Mouse (Mus musculus) hindbrain, postnatal 0 days (tissue): ENCODE measurements around the gene Etfa. TPM values are rescaled to one million over a fixed set of nuclear protein-coding genes. Genes with fewer than 3 reads are reported as not detected.

Experiments
- ATAC-seq: fragments of 200-750 bp; cut with Nextera tagmentation; 2 replicates; pipeline ENCODE4 v1.8.0; 2017; ENCODE audit warnings: mild to moderate bottlenecking, moderate TSS enrichment, moderate library complexity
- DNase-seq: peaks from one replicate; pipeline ENCODE4 v3.0.0-alpha.2; 2015; ENCODE audit warnings: low spot score
- H3K27ac ChIP-seq: fragments of 300-500 bp; sonication (generic); 2 replicates; pipeline ENCODE4 v1.5.1; 2014; ENCODE audit warnings: mild to moderate bottlenecking
- H3K27me3 ChIP-seq: fragments of 300-500 bp; sonication (generic); 2 replicates; pipeline ENCODE4 v1.6.1; 2014; ENCODE audit warnings: low read length, mixed read lengths; ENCODE audit not compliant: insufficient read depth
- H3K36me3 ChIP-seq: fragments of 300-500 bp; sonication (generic); 2 replicates; pipeline ENCODE4 v1.6.1; 2014; ENCODE audit warnings: low read length, mixed read lengths; ENCODE audit not compliant: insufficient read depth
- H3K4me1 ChIP-seq: fragments of 300-500 bp; sonication (generic); 2 replicates; pipeline ENCODE4 v1.6.1; 2014; ENCODE audit warnings: antibody characterized with exemption, low read length, mixed read lengths; ENCODE audit not compliant: insufficient read depth
- H3K4me2 ChIP-seq: fragments of 300-500 bp; sonication (generic); 2 replicates; pipeline ENCODE4 v1.6.1; 2014; ENCODE audit warnings: low read depth, mild to moderate bottlenecking, low read length, moderate library complexity, mixed read lengths
- H3K4me3 ChIP-seq: fragments of 300-500 bp; sonication (generic); 2 replicates; pipeline ENCODE4 v1.5.1; 2014; ENCODE audit warnings: low read length
- H3K9ac ChIP-seq: fragments of 300-500 bp; sonication (generic); replicated peaks from 2 replicates; pipeline ENCODE4 v1.6.1; 2014; ENCODE audit warnings: mild to moderate bottlenecking, low read length, moderate library complexity, mixed read lengths
- H3K9me3 ChIP-seq: fragments of 300-500 bp; sonication (generic); 2 replicates; pipeline ENCODE4 v1.6.1; 2016; ENCODE audit warnings: low read length, mixed read lengths
- CTCF ChIP-seq: IDR thresholded peaks from 2 replicates; pipeline ENCODE4 v1.5.1; 2016; ENCODE audit warnings: antibody characterized with exemption, control low read depth, low read depth
- WGBS: fragments of 180-500 bp; shearing (Covaris S2); extraction: QIAGEN DNeasy Blood & Tissue Kit; methylation state at CpG from one replicate; pipeline ENCODE4 v1.1.7; 2014; 5-methylcytosine and 5-hydroxymethylcytosine counted together
- polyA plus RNA-seq: library from polyadenylated mRNA; unstranded; fragments of >200 nt; fragmentation: Nextera tagmentation; extraction: Ambion mirVana; gene quantifications from 2 replicates; pipeline ENCODE4 v1.2.1, GENCODE M21; 2015
- total RNA-seq: library from RNA; depleted of rRNA; stranded (reverse); fragments of >200 nt; gene quantifications from 2 replicates; pipeline ENCODE4 v1.2.3, GENCODE M21; 2014

The Etfa gene
- total and polyA plus RNA-seq, 2 experiments from 2014 or later, result 17.6 to 127 TPM

DNA sequence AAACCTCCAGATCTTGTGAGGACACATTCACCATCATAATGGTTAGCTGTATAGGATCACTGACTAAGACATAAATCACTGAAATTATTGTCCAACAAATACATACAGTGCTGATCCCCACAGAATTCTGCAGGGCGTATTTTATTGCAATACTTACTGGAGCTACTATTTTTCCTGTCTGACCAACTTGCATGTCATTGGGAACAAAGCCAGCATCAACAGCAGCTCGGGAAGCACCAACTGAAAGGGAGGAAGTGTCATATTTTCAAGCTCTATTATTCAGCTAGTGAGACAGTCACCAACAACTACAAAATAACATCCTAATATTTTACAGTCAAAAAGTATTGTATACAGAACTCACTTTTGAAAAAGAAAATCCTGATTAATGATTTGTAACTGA is 29.9 kb downstream of the Etfa start:
- no peaks in the 10 kb centered on the region for H3K27me3 ChIP-seq
- no peak for TF ChIP-seq CTCF
- 51% methylated on average over 2 of the region's 2 CpGs for WGBS
- DNase-seq, result peak; percentile 4
- no peaks in the 10 kb centered on the region for H3K36me3 ChIP-seq
- no peak overlapping the region for H3K27ac ChIP-seq
- H3K9ac ChIP-seq, result no peak overlapping the region
- H3K4me3 ChIP-seq, result no peak overlapping the region
- H3K4me2 ChIP-seq, result no peak overlapping the region
- no peak for ATAC-seq
- H3K4me1 ChIP-seq, result no peaks in the 10 kb centered on the region
- H3K9me3 ChIP-seq, result no peaks in the 10 kb centered on the region

DNA sequence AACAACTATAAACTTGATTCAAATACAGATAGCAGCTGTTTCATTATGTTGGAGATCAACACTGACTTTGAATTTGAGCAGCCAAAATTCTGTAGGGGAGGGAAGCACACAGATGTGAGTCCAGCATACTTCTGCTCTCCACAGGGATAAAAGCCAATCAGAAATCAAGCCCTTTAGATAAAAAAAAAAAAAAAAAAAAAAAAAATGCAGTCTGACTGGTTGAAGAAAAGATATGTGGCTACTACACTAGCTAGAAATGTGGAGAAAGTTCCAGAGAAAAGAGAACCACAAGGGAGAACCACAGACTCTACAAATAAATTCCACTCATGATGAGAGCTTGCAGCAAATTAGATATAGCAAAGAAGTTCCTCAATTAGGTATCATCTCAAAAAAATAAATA is 33.3 kb downstream of the Etfa start:
- H3K4me3 ChIP-seq, result no peak overlapping the region
- no peak overlapping the region for H3K9ac ChIP-seq
- H3K36me3 ChIP-seq, result no peaks in the 10 kb centered on the region
- H3K27me3 ChIP-seq, result no peaks in the 10 kb centered on the region
- H3K4me2 ChIP-seq, result no peak overlapping the region
- ATAC-seq (no peak), DNase-seq (no peak)
- no peaks in the 10 kb centered on the region for H3K9me3 ChIP-seq
- TF ChIP-seq CTCF, result no peak
- H3K27ac ChIP-seq, result no peak overlapping the region
- H3K4me1 ChIP-seq, result no peaks in the 10 kb centered on the region

DNA sequence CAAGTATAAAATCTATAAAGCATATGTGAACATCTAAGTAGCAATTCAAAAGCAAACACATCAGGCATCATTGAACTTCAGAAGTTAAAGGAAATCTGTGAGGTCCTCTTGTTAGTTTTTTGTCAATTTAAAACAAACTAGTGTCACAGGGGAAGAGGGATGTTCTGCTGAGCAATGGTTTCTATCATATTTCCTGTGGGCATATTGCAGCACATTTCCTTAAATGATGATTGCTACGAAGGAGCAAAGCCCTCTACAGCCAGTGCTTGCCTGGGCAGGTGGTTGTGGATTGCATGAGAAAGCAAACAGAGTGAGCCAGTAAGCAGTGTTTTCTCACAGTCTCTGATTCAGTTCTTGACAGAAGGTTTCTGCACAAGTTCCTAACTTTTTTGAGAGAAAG is 36.0 kb downstream of the Etfa start:
- H3K9ac ChIP-seq, result no peak overlapping the region
- ATAC-seq, result no peak

DNA sequence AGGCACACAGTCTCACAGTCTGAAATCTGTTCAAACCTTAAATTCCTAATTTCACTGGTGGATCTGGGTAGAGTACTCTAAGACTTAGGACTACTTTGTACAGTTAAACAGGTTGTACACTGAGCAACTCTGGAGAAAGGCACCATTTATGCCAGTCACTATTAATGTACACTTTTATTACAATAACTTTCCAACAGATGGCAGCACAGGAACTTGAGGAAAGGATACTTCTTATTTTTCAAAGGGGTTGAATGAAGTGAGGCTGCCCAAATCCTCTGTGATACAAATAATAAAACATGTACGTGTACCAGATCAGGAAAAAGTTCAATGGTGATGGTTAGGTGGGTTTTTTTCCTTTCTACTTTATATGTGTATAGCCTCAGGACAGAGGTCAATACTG is 43.6 kb downstream of the Etfa start:
- no peak overlapping the region for H3K4me2 ChIP-seq
- H3K9ac ChIP-seq, result no peak overlapping the region
- peak; percentile 61 for TF ChIP-seq CTCF
- ATAC-seq, result no peak
- H3K4me3 ChIP-seq, result no peak overlapping the region
- H3K9me3 ChIP-seq, result no peaks in the 10 kb centered on the region
- H3K27me3 ChIP-seq, result no peaks in the 10 kb centered on the region
- no peak overlapping the region for H3K27ac ChIP-seq
- DNase-seq, result peak; percentile 71
- H3K36me3 ChIP-seq, result no peaks in the 10 kb centered on the region; the same call in 1 of the 2 replicates
- no peaks in the 10 kb centered on the region for H3K4me1 ChIP-seq
- WGBS, result 47% methylated on average over 1 of the region's 1 CpGs

More for the DNA sequence above, 36.0 kb downstream of the Etfa start:
- Histone ChIP-seq H3K4me2 (no peak overlapping the region), H3K4me1 (no peaks in the 10 kb centered on the region), H3K4me3 (no peak overlapping the region), H3K9me3 (no peaks in the 10 kb centered on the region), H3K27ac (no peak overlapping the region), H3K27me3 (no peaks in the 10 kb centered on the region), H3K36me3 (no peaks in the 10 kb centered on the region)
- TF ChIP-seq CTCF, result no peak
- DNase-seq, result no peak
- 69% methylated on average over 1 of the region's 1 CpGs for WGBS

DNA sequence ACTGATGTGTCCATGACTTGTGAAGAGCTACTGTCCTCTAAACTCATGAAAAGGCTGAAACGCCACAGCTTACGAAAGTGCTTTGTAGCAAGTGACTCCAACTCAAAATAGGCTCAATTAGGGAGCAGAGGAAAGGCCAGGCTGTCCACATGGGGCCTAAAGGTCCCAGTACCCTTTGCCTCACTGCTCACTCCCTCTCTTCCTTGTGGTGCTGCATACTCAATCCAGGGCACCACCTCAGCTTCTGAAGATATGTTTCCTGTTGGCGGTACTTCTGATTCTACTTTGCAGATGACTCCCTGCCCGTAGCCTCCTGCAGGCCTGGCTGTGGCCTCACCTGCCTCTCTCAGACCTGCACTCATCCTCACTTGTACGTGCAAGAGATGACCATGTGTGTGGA is 58.7 kb downstream of the Etfa start:
- Histone ChIP-seq H3K36me3 (no peaks in the 10 kb centered on the region; the same call in 1 of the 2 replicates), H3K27ac (no peak overlapping the region), H3K9me3 (no peaks in the 10 kb centered on the region), H3K4me3 (no peak overlapping the region), H3K4me1 (no peaks in the 10 kb centered on the region), H3K27me3 (no peaks in the 10 kb centered on the region), H3K4me2 (no peak overlapping the region), H3K9ac (no peak overlapping the region)
- TF ChIP-seq CTCF, result no peak
- no peak for ATAC-seq
- WGBS, result 92% methylated on average over 5 of the region's 5 CpGs
- DNase-seq, result no peak

DNA sequence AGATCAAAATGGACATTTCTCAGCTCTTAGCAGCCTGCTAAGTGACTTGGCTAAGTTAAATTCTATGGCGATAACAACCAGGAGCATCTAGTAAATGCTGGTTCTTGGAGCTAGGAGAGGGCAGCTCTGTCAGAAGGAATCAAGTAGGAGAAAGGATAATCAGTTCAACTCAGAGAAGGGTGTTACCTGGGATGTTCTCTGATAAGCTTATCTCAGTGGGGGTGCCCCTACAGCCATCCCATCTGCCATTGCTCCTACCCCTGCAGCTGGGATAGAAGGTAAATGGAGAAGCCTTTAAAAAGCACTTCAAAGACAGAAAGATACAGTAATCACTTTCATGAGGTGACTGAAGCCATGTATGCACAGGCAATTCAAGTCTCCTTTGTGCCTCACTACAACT is 59.1 kb downstream of the Etfa start:
- no peak overlapping the region for H3K27ac ChIP-seq
- no peak overlapping the region for H3K4me3 ChIP-seq
- no peaks in the 10 kb centered on the region for H3K27me3 ChIP-seq
- no peak for DNase-seq
- no peak for TF ChIP-seq CTCF
- H3K4me2 ChIP-seq, result no peak overlapping the region
- ATAC-seq, result no peak
- no peaks in the 10 kb centered on the region for H3K4me1 ChIP-seq
- no peaks in the 10 kb centered on the region; the same call in 1 of the 2 replicates for H3K36me3 ChIP-seq
- H3K9ac ChIP-seq, result no peak overlapping the region
- WGBS, result 98% methylated on average over 1 of the region's 1 CpGs
- no peaks in the 10 kb centered on the region for H3K9me3 ChIP-seq

DNA sequence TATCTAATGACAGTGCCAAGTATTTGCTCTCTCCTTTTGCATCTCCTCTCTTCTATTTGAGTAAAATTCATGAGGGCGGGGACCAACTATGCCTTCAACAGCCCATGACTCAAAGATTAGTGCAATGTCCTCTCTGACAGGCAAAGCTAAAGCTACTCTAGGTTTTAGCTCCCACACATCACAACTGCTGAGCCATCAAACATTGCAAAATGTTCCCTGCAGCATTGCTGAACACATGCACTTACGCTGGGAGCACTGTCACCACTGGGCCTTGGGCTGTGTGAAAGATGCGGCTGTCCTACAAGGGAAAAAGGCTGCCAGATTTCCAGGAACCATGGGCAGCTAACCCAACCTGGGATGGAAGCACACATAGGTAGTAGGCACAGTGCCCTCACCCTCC is 60.6 kb downstream of the Etfa start:
- WGBS, result 94% methylated on average over 3 of the region's 3 CpGs
- H3K4me1 ChIP-seq, result no peaks in the 10 kb centered on the region
- ATAC-seq (no peak), DNase-seq (no peak)
- no peak for TF ChIP-seq CTCF
- no peaks in the 10 kb centered on the region for H3K9me3 ChIP-seq
- no peak overlapping the region for H3K9ac ChIP-seq
- no peaks in the 10 kb centered on the region; the same call in 1 of the 2 replicates for H3K36me3 ChIP-seq
- no peaks in the 10 kb centered on the region for H3K27me3 ChIP-seq
- H3K27ac ChIP-seq, result no peak overlapping the region
- H3K4me2 ChIP-seq, result no peak overlapping the region
- no peak overlapping the region for H3K4me3 ChIP-seq
